Mouse (Mus musculus) erythroblast, embryonic 14.5 days (primary cell): ENCODE measurements around the gene Slamf9.

Source experiments
- GATA1 ChIP-seq: IDR thresholded peaks from 2 replicates; pipeline ENCODE4 v1.6.1; 2012; ENCODE audit warnings: low read length, inconsistent platforms, mixed read lengths
- TAL1 ChIP-seq: IDR thresholded peaks from 3 replicates; pipeline ENCODE4 v1.6.1; 2012; ENCODE audit warnings: low read length, inconsistent platforms, mixed read lengths

GRCm38 (mm10) chr1:172510421-172510972 lies 35.3 kb downstream of the Slamf9 start:
- TF ChIP-seq GATA1 (no peak), TAL1 (no peak)
